Mouse (Mus musculus) megakaryocyte-erythroid progenitor cell, adult 5-6 weeks (primary cell): ENCODE measurements around the gene Stpg4. TPM values are rescaled to one million over a fixed set of nuclear protein-coding genes. Genes with fewer than 3 reads are reported as not detected.

Source experiments
- ATAC-seq: replicated peaks from 2 replicates; pipeline ENCODE4 v1.8.0; 2016; ENCODE audit warnings: mild to moderate bottlenecking, inconsistent platforms; ENCODE audit not compliant: severe bottlenecking, poor library complexity, low FRiP score, low TSS enrichment
- total RNA-seq, 2 experiments: library from RNA; stranded (forward) in 1 of 2; stranded (reverse) in 1 of 2; fragments of 200-1000, 215-1000 nt in 1 of 2; fragments of >200 nt in 1 of 2; fragmentation: Nextera tagmentation in 1 of 2; gene quantifications; 2 replicates each; pipeline ENCODE4 v1.2.3; 2014 to 2017

Gene Stpg4
- total RNA-seq, 2 experiments from 2014 or later = not detected

DNA sequence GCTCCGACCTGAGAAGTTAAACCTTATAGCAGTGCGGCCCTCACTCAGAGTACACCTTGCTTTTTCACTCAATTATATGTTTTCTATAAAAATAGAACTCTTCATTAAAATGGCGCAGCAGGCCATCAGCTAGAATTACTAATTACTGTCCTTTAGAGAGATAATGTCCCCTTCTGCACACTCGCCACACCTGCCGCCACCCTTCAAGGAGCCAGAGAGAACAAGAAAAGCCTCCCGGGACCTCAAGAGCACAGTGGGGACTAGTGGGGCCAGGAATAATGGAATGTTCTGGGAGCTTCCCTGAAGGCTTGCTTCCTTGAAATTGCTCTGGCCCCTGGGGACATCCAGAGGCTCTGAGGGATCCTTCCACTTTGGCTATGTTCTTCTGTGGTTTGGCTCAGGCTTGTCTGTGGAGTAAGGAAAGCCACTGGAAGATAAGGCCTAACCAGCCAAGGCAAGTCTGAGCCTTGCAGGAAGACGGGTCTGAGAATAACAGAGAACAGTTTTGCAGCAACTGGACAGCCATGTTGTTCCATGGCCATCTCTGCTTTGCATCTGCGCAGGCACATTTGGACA lies 73.7 kb downstream of the Stpg4 start:
- ATAC-seq = no peak

DNA sequence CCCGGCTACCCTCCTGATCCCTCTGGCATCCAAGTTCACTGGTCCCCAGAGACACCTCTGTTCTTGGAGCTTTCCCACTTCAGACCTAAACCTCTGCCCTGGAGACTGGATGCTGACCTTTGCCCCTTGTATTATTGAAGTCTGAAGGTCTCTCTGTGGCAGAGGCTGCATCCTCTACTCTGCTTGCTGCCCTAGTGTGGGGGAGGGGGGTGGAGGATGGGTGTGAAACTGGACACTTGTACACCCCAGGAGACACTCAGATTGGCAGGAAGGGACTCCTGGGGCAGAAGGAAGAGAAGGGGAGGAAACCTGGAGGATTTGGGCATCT lies 74.7 kb downstream of the Stpg4 start:
- ATAC-seq = no peak

DNA sequence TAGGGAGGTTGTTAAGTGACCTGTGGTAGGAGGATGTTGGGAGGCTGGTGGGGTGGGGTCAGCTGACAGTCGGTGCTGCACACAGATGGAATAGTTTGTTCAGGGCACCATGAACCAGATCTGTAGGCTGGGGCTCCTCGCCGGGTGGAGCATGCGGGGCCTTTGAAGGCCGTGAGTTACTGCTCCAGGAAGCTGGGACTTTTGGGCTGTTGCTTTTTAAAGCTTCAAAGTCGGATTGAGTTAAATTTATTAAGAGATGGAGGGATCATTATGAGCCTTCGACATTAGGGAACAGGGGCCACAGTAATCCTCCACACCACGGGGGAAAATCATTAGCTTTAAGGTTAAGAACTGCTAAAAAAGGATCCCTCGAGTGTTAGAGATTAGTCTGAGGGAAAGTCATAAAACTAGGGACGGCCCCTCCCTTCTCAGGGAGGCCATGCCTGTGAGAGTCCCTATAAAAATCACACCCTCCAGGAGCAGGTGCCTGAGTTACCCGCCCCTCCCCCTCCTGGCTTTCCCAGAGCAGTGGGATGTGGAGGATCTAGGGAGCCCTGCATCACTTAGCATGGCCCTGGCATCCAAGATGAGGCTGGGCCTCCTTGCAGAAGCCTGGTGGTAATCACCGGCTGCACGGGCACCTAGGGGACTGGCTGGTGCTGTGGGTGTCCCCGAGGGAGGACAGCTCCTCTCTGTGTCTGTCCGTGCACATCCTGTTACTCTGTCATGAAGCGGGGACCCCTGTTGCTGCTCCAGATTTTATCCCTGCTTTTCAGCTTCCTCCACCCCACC lies 75.2 kb downstream of the Stpg4 start:
- no peak for ATAC-seq

DNA sequence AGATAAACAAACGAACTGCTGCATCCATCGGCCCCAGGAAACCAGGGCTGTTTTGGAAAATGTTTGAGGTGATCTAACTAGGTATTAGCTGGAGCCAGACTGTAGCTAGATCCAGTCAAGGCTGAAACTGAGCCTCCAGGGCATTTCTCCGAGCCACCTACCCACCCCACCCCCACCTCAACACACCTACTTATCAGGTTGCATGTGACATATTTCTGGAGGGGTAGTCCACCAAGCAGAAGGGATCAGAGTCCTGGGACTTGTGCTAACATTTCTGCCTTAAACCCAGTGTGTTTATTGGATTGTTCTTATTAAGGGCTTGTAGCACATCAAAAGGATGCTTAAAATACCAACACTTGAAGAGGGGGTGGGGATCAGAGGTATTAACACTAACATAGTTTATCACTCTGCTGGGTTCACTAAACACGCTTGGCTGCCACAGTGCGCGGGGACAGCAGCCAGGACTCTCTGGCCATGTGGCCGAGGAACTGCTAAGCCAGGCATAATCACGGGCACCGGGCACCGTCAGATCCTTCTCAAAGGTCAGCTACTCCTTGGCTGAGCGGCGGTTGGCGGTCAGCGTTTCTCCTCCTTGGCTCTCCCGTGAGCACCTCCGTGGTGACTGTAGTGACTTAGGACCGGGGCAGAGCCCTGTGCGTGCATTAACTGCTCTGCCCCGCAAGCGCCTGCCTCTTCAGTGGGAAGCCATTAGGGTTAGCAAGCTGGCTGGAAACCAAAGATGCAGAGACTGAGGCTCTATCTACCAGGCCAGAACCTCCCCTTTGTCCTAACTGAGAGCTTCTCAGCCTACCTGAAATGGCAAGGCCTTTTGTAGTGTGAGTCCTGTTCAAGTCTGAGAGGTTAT lies 76.1 kb downstream of the Stpg4 start:
- ATAC-seq = peak; percentile 34; the same call in 1 of the 2 replicates

DNA sequence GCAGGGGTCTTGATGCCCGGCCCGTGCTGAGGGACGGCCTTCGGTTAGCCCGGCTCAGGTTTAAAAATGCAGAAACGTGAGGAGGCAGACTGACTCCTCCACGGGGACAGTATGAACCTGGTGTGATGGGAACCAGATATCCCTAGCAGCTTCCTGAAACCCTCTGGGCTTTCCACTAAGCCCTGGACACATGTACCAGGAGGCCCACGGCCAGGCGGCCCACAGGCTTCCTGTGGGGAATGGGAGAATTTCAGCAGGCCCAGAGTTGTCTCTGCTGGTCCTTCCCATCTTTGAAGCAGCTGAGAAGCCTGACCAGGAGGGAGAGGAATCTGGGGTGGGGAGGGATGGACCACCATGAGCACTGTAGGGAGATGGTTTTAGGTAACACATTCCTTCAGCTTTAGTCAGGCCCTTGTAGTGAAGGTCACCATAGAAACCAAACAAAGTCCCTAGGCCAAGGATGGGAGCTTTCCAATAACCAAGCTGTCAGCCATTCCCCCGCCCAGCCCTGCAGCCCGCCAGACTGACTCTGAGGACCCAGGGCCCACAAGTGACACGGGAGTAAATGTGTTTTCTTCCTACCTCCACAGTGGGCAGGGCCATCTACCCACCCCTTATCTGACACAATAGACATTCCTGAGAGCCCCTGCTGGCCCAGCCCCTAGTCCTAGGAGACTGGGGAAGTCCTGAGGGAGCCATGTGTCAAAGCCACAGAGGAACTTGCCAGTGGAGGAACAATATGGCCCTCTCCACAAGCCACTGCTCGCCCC lies 76.9 kb downstream of the Stpg4 start:
- no peak; the same call in none of the 2 replicates for ATAC-seq

DNA sequence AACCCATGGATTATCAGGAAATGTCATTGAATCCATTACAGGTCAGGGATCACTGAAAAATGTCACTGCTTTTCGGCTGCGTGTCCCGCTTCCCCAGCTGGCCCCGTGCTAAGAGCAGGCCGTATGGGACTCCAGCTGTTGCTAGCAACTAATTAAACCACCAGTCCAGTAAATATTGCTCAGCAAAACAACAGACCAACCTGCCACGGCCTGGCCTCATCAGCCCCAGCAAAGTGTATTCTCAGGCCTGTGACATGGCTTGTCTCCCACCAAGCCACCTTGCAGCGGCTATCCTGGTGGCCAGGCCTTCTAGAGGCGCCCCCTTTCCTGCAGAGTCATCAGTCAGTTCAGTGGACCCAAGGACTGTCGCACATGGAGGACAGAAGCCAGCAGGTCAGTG lies 78.0 kb downstream of the Stpg4 start:
- no peak for ATAC-seq

DNA sequence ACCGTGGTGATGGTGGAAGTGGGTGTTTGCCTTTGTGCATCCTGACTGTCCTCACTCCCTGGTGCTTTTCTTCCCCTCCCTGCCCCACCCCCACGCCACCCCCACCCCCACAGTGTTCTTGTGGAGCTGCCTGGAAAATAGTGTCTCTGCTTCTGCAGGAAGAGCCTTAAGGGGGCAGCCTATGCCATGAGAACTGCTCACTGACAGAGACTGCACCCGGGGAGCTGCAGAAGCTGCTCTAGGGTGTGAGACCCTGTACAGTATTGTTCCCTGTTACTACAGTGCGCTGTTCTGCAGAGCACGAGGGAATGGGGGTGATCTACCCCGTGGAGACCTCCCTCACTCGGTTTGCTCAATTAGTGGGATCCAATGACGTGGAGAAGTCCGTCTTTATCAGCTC lies 78.5 kb downstream of the Stpg4 start:
- no peak for ATAC-seq

DNA sequence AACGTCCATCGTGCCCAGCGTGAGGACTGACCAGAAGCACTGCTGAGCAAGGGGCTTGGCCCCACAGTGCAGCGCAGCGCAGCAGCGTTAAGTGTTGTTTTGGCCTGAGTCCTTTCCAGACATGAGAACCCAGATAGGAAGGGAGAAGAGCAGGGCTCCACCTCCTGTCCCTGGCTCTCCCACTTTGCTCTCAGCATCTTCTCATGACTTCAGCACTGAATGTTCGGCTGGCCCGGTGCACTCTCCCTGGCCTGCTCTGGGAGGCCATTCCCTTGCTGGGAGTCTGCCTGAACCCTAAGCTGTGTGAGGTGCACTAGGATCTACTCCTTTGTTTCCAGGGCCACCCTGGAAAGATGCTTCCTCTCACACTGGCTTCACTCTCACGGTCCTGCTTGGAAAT lies 79.2 kb downstream of the Stpg4 start:
- no peak for ATAC-seq

DNA sequence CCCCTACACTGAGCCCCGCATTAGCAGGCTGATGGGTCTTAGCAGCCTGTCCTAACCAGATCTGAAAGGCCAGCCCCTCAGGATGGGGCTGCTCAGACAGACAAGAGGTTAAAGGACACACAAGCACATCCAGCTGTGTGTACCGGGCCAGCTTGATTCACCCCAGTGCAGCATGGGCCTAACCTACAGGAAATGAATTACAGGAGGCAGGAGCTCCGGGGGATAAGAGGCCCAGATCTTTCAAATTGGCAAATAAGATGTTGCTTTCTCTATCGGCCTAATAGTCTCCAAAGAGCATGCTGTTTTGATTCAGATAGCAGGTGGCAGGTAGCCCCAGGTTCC lies 82.3 kb downstream of the Stpg4 start:
- ATAC-seq = no peak

DNA sequence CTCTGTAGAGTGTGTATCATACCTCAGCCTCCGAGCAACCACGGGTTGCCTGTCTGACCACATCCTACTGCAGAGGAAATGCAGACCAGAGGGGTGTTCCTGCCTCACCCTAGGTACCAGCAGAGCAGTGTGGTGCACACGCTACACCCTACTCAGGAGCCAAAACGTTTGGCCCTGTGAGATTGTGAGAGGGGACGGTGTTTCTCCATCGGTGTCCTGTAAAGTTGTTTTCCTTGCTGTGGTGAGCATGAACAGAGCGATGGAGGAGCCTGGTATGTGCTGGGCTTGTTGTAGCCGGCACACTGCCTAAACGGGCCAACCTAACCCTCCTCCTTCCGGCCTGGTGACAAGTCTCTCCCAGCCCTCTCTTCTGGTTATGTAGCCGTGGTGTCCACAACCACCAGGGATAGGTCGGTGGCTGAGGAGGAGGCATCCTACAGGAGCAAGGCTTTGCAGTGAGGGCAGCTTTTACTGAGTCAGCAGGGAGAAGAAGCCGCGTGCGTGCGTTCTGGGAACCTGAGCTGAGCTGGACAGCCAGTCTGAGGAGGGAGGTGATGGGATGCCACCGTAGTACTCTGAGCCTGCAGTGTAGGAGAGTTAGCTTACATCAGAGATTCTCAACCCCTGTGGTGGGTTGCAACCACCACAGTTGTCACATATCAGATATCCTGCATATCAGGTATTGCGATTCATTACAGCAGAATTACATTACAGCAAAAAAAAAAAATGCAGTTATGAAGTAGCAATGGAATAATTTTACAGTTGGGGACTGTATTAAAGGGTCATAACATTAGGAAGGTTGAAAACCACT lies 82.9 kb downstream of the Stpg4 start:
- peak; percentile 24; the same call in 1 of the 2 replicates for ATAC-seq

DNA sequence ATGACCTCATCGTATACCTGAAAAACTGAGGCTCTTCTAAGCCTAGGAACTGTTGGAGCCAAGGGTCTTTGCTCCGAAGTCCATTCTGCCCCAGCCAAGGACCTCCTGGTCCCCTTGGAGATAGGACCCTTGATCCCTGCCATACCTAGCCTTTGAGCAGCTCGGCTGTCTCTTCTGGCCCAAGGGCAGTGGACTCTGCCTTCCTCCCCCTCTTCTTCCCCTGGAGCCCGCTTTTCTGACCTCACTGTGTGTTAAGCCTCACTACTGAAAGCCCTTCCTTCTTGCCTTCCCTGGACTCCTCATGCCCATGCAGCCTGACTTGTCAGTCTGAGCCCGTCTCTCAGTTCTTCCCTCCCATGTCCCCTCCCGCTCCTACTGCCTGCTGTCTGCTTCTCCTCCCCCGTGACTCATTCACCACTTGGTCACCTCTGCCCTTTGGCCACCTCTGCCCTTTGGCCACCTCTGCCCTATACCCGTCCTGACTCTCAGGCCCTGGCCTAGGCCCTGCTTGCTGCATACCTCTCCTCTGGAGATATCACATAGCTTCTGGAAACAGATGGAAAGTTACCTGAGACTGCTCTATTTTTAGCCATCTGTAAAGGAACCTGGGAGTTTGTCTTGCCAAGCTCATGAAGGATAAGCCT lies 84.4 kb downstream of the Stpg4 start:
- no peak for ATAC-seq

Other genes starting within 250 kb of the Stpg4 start
- gene Mcfd2, start 161.8 kb downstream of the Stpg4 start, total RNA-seq (2014; fragmentation: Nextera tagmentation) = 17.7 and 24.5 TPM in 2 replicates
- gene Mcfd2, start 161.8 kb downstream of the Stpg4 start, total RNA-seq (2017) = 39.8 and 44.6 TPM in 2 replicates
- gene Ttc7, start 144.9 kb downstream of the Stpg4 start, total RNA-seq (2014; fragmentation: Nextera tagmentation) = 56.9 and 94.9 TPM in 2 replicates
- gene Ttc7, start 144.9 kb downstream of the Stpg4 start, total RNA-seq (2017) = 34.2 and 49.5 TPM in 2 replicates
- gene Calm2, start 19.2 kb upstream of the Stpg4 start, total RNA-seq (2014; fragmentation: Nextera tagmentation) = 286 and 288 TPM in 2 replicates
- 970 and 1,345 TPM in 2 replicates for gene Calm2, start 19.2 kb upstream of the Stpg4 start, total RNA-seq (2017)
- gene Epcam, start 208.2 kb upstream of the Stpg4 start, total RNA-seq (2014; fragmentation: Nextera tagmentation) = 0.35 TPM in 1 of 2 replicates, not detected in the other
- not detected in 2 replicates for gene Epcam, start 208.2 kb upstream of the Stpg4 start, total RNA-seq (2017)
- gene Msh2, start 244.6 kb upstream of the Stpg4 start, total RNA-seq (2014; fragmentation: Nextera tagmentation) = 49.8 and 73.7 TPM in 2 replicates
- gene Msh2, start 244.6 kb upstream of the Stpg4 start, total RNA-seq (2017) = 105 and 123 TPM in 2 replicates